Mouse (Mus musculus): ENCODE measurements around the gene Copb1. TPM values are rescaled to one million over a fixed set of nuclear protein-coding genes. Genes with fewer than 3 reads are reported as not detected.

The Copb1 gene
- 66.0 TPM for polyA plus RNA-seq (2014; fragmentation: Illumina TruSeq; extraction: RNeasy Lipid Tissue Mini Kit (QIAGEN cat#74804); ENCODE audit: insufficient read depth, low read depth, low replicate concordance)

GRCm38 (mm10) chr7:114253885-114254833 is at the start of gene Copb1:
Gene Copb1, minus strand, starts transcription at chr7:114254711.

GRCm38 (mm10) chr7:114276005-114276752 is 21.7 kb upstream of the Copb1 start, which contains the start of gene Psma1:
Gene Psma1, minus strand, starts transcription at chr7:114276118.

Other genes starting within 250 kb of the Copb1 start
- gene Rras2, start 136.9 kb downstream of the Copb1 start, polyA plus RNA-seq (2014; fragmentation: Illumina TruSeq; extraction: RNeasy Lipid Tissue Mini Kit (QIAGEN cat#74804); ENCODE audit: insufficient read depth, low read depth, low replicate concordance): 48.4 TPM
- 133 TPM for gene Psma1, start 21.4 kb upstream of the Copb1 start, polyA plus RNA-seq (2014; fragmentation: Illumina TruSeq; extraction: RNeasy Lipid Tissue Mini Kit (QIAGEN cat#74804); ENCODE audit: insufficient read depth, low read depth, low replicate concordance)
- 4.5 TPM for gene Pde3b, start 160.6 kb upstream of the Copb1 start, polyA plus RNA-seq (2014; fragmentation: Illumina TruSeq; extraction: RNeasy Lipid Tissue Mini Kit (QIAGEN cat#74804); ENCODE audit: insufficient read depth, low read depth, low replicate concordance)

Measured in lung, adult 10 weeks (tissue).